Mouse (Mus musculus): ENCODE measurements around the gene Tamm41.

- TF ChIP-seq MYOG (IDR thresholded peaks at IDR 0.05; ENCODE audit: control insufficient read depth, extremely low read depth, insufficient read length) (no peak), CTCF (IDR thresholded peaks at IDR 0.05; ENCODE audit: control insufficient read depth, insufficient read depth, insufficient read length) (no peak), MYOD1 (IDR thresholded peaks at IDR 0.05; ENCODE audit: control insufficient read depth, insufficient read length, low read depth) (no peak), USF1 (IDR thresholded peaks at IDR 0.05; ENCODE audit: low read depth) (no peak), MAX (IDR thresholded peaks at IDR 0.05) (no peak)
Measured at GRCm38 (mm10) chr6:114963636-114964035, 74.0 kb downstream of the Tamm41 start.
